Mouse (Mus musculus): Measurements from ENCODE around the gene Kcnk13. TPM values are rescaled to one million over a fixed set of nuclear protein-coding genes. Genes with fewer than 3 reads are reported as not detected.

Kcnk13 gene
- total RNA-seq (2014; fragmentation: Nextera tagmentation), result not detected in 2 replicates
- total RNA-seq (2017), result 0.06 and 0.11 TPM in 2 replicates
- not detected in 2 replicates for polyA plus RNA-seq (2012)

DNA sequence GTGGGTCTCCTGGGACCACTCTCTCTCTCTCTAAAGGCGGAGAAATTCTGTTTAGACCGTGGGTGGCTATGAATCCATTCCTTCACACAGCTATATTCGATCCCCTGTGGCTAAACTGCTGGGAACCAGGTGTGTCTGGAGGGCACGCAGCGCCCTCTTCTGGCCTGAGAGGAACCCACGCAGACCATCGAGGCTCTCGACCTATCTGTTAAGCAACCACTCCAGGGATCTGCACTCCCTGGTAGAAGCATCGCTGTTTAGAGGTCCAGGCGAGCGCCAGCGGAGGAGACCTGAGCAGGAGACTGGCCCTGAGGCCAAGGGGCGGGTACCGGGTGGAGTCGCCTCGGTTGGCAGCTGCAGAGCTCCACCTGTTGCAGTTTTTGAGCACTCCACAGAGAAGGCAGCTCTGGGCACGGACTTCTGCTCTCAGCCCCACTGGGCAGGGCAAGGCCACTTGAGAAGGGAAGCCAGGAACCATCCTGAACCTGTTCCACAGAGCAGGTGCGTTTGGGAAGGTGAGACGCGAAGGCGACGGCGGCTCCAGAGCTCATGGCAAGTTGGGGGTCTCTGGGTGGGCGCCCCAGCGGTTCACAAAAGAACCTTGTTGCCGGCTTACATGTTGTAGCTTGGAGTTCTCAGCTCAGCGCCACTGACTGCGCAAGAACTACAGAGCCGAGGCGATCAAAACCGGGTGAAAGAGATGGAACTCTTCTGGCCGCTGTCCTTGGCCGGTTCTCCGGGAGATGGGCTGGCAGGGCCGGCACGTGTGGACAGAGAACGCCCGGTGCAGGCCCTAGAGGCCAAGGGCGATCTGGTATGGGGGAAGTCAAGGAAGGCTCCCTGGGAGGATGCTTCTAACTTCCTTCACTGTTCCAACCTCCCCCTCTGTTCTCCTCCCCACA lies at the start of gene Kcnk13:
TSS of gene Kcnk13 (plus strand) at position 199 of the 902 bp plus-strand sequence.
- Histone ChIP-seq H3K4me1 (ENCODE audit: insufficient read depth, low read depth, low read length) (peaks cover 6% of the 10 kb centered on the region; the same call in 1 of the 2 replicates), H3K27me3 (ENCODE audit: insufficient read depth, low read length) (peaks cover 32% of the 10 kb centered on the region), H3K9me3 (replicated peaks) (no peaks in the 10 kb centered on the region; the same call in 1 of the 2 replicates), H3K36me3 (replicated peaks) (no peaks in the 10 kb centered on the region), H3K4me3 (ENCODE audit: low read depth, low read length) (no peak within 1 kb of the TSS)
- peak; percentile 64 for DNase-seq (ENCODE audit: low spot score)
- ATAC-seq (ENCODE audit: extremely low read depth, insufficient number of reproducible peaks, low FRiP score, poor library complexity, severe bottlenecking), result peak; percentile 30; the same call in 1 of the 2 replicates
- peak; percentile 59 for TF ChIP-seq CTCF (IDR thresholded peaks at IDR 0.05; ENCODE audit: low read depth, low read length)
- TF ChIP-seq POLR2AphosphoS5 (IDR thresholded peaks at IDR 0.05; ENCODE audit: insufficient replicate concordance, low read depth, low read length), result no peak

DNA sequence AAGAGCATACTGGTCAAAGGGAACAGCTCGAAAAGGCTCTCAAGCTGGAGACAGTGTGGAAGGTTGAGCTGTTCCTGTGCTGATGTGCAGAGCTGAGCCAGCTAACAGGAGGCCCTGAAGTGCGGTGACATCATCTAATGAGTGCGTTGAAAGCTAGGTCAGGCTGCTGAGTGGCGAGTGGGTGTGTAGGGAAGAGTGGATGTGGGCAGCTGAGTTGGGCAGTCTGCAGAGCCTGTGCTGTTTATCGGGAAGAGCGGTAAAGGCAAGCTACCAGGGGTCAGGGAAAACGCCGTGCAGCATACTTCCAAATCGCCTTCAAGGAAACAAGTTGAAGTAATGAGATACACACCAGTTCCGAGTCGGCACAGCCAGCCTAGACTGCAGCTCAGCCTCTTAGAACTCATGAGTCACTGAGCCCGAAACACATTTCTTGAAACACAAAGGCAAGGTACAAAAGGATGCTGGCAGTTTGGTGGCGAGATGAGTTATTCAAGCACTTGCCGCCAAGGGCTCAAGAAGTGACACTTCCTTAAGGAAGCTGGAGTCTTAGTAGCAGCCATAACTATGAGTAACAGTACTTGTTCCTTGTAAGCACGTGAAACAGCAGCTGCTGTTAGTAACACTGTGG lies 46.4 kb upstream of the Kcnk13 start:
- H3K4me3 ChIP-seq (ENCODE audit: low read depth, low read length), result no peak overlapping the region
- ATAC-seq (ENCODE audit: extremely low read depth, insufficient number of reproducible peaks, low FRiP score, poor library complexity, severe bottlenecking) (no peak), DNase-seq (ENCODE audit: low spot score) (no peak)
- no peaks in the 10 kb centered on the region for H3K9me3 ChIP-seq (replicated peaks)
- H3K27me3 ChIP-seq (ENCODE audit: insufficient read depth, low read length), result no peaks in the 10 kb centered on the region
- H3K36me3 ChIP-seq (replicated peaks), result peaks cover 86% of the 10 kb centered on the region
- no peak for TF ChIP-seq GATA2 (IDR thresholded peaks at IDR 0.05; ENCODE audit: borderline replicate concordance, low read depth, low read length)
- TF ChIP-seq GATA1 (IDR thresholded peaks at IDR 0.05; ENCODE audit: borderline replicate concordance, low read length), result no peak
- no peaks in the 10 kb centered on the region for H3K4me1 ChIP-seq (ENCODE audit: insufficient read depth, low read depth, low read length)

DNA sequence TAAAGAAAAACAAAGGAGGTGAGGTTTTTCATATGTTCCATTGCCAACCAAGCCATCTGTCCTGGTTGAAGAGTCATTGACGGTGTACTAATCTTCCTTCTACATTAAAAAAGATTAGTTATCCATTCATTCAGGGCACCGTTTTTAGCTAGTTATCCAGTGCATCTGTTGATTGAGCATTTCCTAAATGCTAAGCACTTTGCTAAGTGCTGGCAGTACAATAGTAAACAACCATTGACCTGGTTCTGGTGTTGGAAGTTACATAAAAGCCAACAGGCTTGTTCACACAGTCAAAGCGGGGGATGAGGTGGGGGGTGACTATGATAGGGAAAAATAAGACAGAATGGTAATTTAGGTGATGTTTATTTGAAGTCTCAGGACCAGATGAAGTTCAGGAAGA lies 44.7 kb upstream of the Kcnk13 start:
- no peak overlapping the region for H3K4me3 ChIP-seq (ENCODE audit: low read depth, low read length)
- H3K4me1 ChIP-seq (ENCODE audit: insufficient read depth, low read depth, low read length), result no peaks in the 10 kb centered on the region
- no peaks in the 10 kb centered on the region for H3K9me3 ChIP-seq (replicated peaks)
- DNase-seq (ENCODE audit: low spot score) (no peak), ATAC-seq (ENCODE audit: extremely low read depth, insufficient number of reproducible peaks, low FRiP score, poor library complexity, severe bottlenecking) (no peak)
- TF ChIP-seq TAL1 (conservative IDR thresholded peaks at IDR 0.05; ENCODE audit: low read depth, low read length) (no peak), GATA2 (IDR thresholded peaks at IDR 0.05; ENCODE audit: borderline replicate concordance, low read depth, low read length) (no peak), CTCF (IDR thresholded peaks at IDR 0.05; ENCODE audit: low read depth, low read length) (no peak), GATA1 (IDR thresholded peaks at IDR 0.05; ENCODE audit: borderline replicate concordance, low read length) (no peak), POLR2AphosphoS5 (IDR thresholded peaks at IDR 0.05; ENCODE audit: insufficient replicate concordance, low read depth, low read length) (no peak)
- H3K36me3 ChIP-seq (replicated peaks), result peaks cover 87% of the 10 kb centered on the region
- H3K27me3 ChIP-seq (ENCODE audit: insufficient read depth, low read length), result no peaks in the 10 kb centered on the region

DNA sequence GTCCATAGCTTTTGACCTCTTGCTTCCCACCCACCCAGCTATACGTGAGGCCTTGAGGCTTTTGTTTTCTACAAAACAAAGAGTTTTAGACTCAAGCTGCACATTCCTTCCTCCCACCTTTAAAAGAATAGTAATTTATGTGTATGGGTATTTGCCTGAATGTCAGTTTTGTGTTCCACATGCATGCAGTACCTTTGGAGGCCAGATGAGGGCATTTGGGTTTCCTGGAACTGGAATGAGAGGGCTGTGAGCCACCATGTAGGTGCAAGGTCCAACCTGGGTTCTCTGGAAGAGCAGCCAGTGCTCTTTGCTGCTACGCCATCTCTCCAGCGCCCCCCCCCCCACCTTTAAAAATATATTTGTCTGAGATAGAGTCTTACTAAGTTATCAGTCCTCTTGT lies 43.3 kb upstream of the Kcnk13 start:
- H3K4me3 ChIP-seq (ENCODE audit: low read depth, low read length), result no peak overlapping the region
- H3K4me1 ChIP-seq (ENCODE audit: insufficient read depth, low read depth, low read length), result no peaks in the 10 kb centered on the region
- no peak for TF ChIP-seq GATA1 (IDR thresholded peaks at IDR 0.05; ENCODE audit: borderline replicate concordance, low read length)
- TF ChIP-seq CTCF (IDR thresholded peaks at IDR 0.05; ENCODE audit: low read depth, low read length), result peak; percentile 54
- H3K36me3 ChIP-seq (replicated peaks), result peaks cover 91% of the 10 kb centered on the region
- no peak for ATAC-seq (ENCODE audit: extremely low read depth, insufficient number of reproducible peaks, low FRiP score, poor library complexity, severe bottlenecking)
- H3K9me3 ChIP-seq (replicated peaks), result no peaks in the 10 kb centered on the region
- H3K27me3 ChIP-seq (ENCODE audit: insufficient read depth, low read length), result no peaks in the 10 kb centered on the region
- DNase-seq (ENCODE audit: low spot score), result no peak

DNA sequence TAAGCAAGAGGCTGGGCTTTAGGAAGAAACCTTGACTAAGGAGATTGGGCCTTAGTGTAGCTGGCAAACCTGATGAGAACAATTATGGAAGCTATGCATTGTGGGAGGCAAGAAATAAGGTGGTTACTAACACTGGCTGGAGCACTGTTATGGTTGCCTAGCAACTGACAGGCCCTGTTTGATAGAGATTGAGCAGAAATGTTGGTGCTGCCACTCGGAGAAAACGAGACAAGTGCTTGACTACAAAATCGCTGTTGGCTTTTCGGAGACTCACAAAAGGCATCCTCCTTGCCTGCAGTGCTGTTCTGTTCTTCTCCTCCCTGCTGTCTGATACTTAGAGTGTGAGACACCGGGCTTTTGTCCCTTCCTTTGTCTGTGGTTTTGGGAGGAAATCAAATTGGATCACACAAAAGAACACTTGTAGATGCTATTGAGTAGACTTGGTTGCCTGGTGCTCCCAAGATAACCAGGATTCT lies 41.1 kb upstream of the Kcnk13 start:
- no peak overlapping the region for H3K4me3 ChIP-seq (ENCODE audit: low read depth, low read length)
- H3K4me1 ChIP-seq (ENCODE audit: insufficient read depth, low read depth, low read length), result no peaks in the 10 kb centered on the region
- peaks cover 91% of the 10 kb centered on the region for H3K36me3 ChIP-seq (replicated peaks)
- no peaks in the 10 kb centered on the region for H3K27me3 ChIP-seq (ENCODE audit: insufficient read depth, low read length)
- no peaks in the 10 kb centered on the region for H3K9me3 ChIP-seq (replicated peaks)
- ATAC-seq (ENCODE audit: extremely low read depth, insufficient number of reproducible peaks, low FRiP score, poor library complexity, severe bottlenecking) (no peak), DNase-seq (ENCODE audit: low spot score) (no peak)
- no peak for TF ChIP-seq GATA2 (IDR thresholded peaks at IDR 0.05; ENCODE audit: borderline replicate concordance, low read depth, low read length)
- TF ChIP-seq CTCF (IDR thresholded peaks at IDR 0.05; ENCODE audit: low read depth, low read length), result no peak
- no peak for TF ChIP-seq TAL1 (conservative IDR thresholded peaks at IDR 0.05; ENCODE audit: low read depth, low read length)
- no peak for TF ChIP-seq POLR2AphosphoS5 (IDR thresholded peaks at IDR 0.05; ENCODE audit: insufficient replicate concordance, low read depth, low read length)
- TF ChIP-seq GATA1 (IDR thresholded peaks at IDR 0.05; ENCODE audit: borderline replicate concordance, low read length), result no peak

DNA sequence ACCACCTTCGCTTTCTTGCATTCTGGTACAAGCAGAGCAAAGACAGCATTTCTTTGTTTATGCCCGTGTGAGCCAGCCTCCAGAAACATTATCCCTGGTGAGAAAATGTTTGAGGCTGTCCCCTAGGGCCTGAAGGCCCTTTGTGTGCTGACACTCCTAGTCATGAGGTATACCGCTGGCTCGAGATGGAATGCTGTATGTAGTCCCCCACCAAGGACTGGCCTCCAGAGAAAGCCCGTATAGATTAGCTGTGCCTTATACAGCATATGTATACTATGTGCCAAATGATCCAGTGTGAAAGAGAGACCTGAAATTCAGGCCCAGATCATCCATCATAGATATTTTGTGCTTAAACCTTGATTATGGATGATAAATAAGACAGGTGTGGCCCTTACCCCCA lies 40.6 kb upstream of the Kcnk13 start:
- H3K36me3 ChIP-seq (replicated peaks), result peaks cover 91% of the 10 kb centered on the region
- H3K9me3 ChIP-seq (replicated peaks), result no peaks in the 10 kb centered on the region
- ATAC-seq (ENCODE audit: extremely low read depth, insufficient number of reproducible peaks, low FRiP score, poor library complexity, severe bottlenecking) (no peak), DNase-seq (ENCODE audit: low spot score) (no peak)
- no peaks in the 10 kb centered on the region for H3K27me3 ChIP-seq (ENCODE audit: insufficient read depth, low read length)
- H3K4me3 ChIP-seq (ENCODE audit: low read depth, low read length), result no peak overlapping the region
- TF ChIP-seq CTCF (IDR thresholded peaks at IDR 0.05; ENCODE audit: low read depth, low read length), result no peak
- no peak for TF ChIP-seq GATA2 (IDR thresholded peaks at IDR 0.05; ENCODE audit: borderline replicate concordance, low read depth, low read length)
- no peak for TF ChIP-seq POLR2AphosphoS5 (IDR thresholded peaks at IDR 0.05; ENCODE audit: insufficient replicate concordance, low read depth, low read length)
- TF ChIP-seq GATA1 (IDR thresholded peaks at IDR 0.05; ENCODE audit: borderline replicate concordance, low read length), result no peak
- no peak for TF ChIP-seq TAL1 (conservative IDR thresholded peaks at IDR 0.05; ENCODE audit: low read depth, low read length)
- H3K4me1 ChIP-seq (ENCODE audit: insufficient read depth, low read depth, low read length), result no peaks in the 10 kb centered on the region

Data from G1E (cell line).